Mouse (Mus musculus) thymus, postnatal 0 days (tissue): ENCODE measurements around the gene Tanc1. TPM values are rescaled to one million over a fixed set of nuclear protein-coding genes. Genes with fewer than 3 reads are reported as not detected.

Experiments
- DNase-seq: peaks from one replicate; pipeline ENCODE4 v3.0.0-alpha.2; 2015; ENCODE audit warnings: low spot score
- polyA plus RNA-seq: library from polyadenylated mRNA; unstranded; fragments of >200 nt; fragmentation: Nextera tagmentation; extraction: Ambion mirVana; gene quantifications from 2 replicates; pipeline ENCODE4 v1.2.1, GENCODE M21; 2015

The Tanc1 gene
- polyA plus RNA-seq, 1 experiment from 2014 or later: 3.3 TPM

- DNase-seq: no peak
These were observed 67.7 kb downstream of the Tanc1 start for GRCm38 (mm10) chr2:59679424-59680020.

GRCm38 (mm10) chr2:59680736-59681135 lies 68.9 kb downstream of the Tanc1 start:
- no peak for DNase-seq

GRCm38 (mm10) chr2:59681181-59681580 lies 69.3 kb downstream of the Tanc1 start:
- no peak for DNase-seq

- DNase-seq: no peak
These were observed 73.2 kb downstream of the Tanc1 start for GRCm38 (mm10) chr2:59684864-59685605.

GRCm38 (mm10) chr2:59685606-59685950 lies 73.7 kb downstream of the Tanc1 start:
- no peak for DNase-seq

GRCm38 (mm10) chr2:59688261-59689104 lies 76.6 kb downstream of the Tanc1 start:
- no peak for DNase-seq

- no peak for DNase-seq
These were observed 79.3 kb downstream of the Tanc1 start for GRCm38 (mm10) chr2:59691112-59691511.

- DNase-seq: no peak
These were observed 81.6 kb downstream of the Tanc1 start for GRCm38 (mm10) chr2:59693473-59693872.

GRCm38 (mm10) chr2:59697123-59697522 lies 85.3 kb downstream of the Tanc1 start:
- DNase-seq: no peak

- no peak for DNase-seq
These were observed 86.1 kb downstream of the Tanc1 start for GRCm38 (mm10) chr2:59697722-59698634.

- DNase-seq: no peak
These were observed 86.9 kb downstream of the Tanc1 start for GRCm38 (mm10) chr2:59698635-59699300.

- no peak for DNase-seq
These were observed 88.1 kb downstream of the Tanc1 start for GRCm38 (mm10) chr2:59699893-59700292.

GRCm38 (mm10) chr2:59705221-59705620 lies 93.4 kb downstream of the Tanc1 start:
- DNase-seq: no peak

- DNase-seq: no peak
These were observed 95.0 kb downstream of the Tanc1 start for GRCm38 (mm10) chr2:59706806-59707205.

- DNase-seq: no peak
These were observed 96.3 kb downstream of the Tanc1 start for GRCm38 (mm10) chr2:59707922-59708706.

- DNase-seq: no peak
These were observed 98.9 kb downstream of the Tanc1 start for GRCm38 (mm10) chr2:59710771-59711170.

GRCm38 (mm10) chr2:59711992-59712391 lies 100.2 kb downstream of the Tanc1 start:
- DNase-seq: no peak

GRCm38 (mm10) chr2:59712484-59712883 lies 100.6 kb downstream of the Tanc1 start:
- DNase-seq: no peak

- DNase-seq: no peak
These were observed 102.0 kb downstream of the Tanc1 start for GRCm38 (mm10) chr2:59713626-59714556.
